Mouse (Mus musculus) heart, embryonic 12.5 days (tissue): ENCODE measurements at regions not wholly inside any gene's neighbourhood (a gene's known extent, or its start where the extent isn't known, plus 50 kb on each side); places are given as distances from the start of the nearest gene placed in this dataset.

Experiments
- ATAC-seq: fragments of 200-750 bp; cut with Nextera tagmentation; 2 replicates; pipeline ENCODE4 v1.8.0; 2017; ENCODE audit warnings: moderate TSS enrichment, moderate library complexity; ENCODE audit not compliant: insufficient number of reproducible peaks, low FRiP score
- H3K27ac ChIP-seq: fragments of 300-500 bp; sonication (generic); 2 replicates; pipeline ENCODE4 v1.5.1; 2016; ENCODE audit warnings: mild to moderate bottlenecking, moderate library complexity; ENCODE audit not compliant: poor library complexity, severe bottlenecking
- H3K27me3 ChIP-seq: fragments of 300-500 bp; sonication (generic); replicated peaks from 2 replicates; pipeline ENCODE4 v1.6.1; 2016; ENCODE audit warnings: mild to moderate bottlenecking, moderate library complexity
- H3K36me3 ChIP-seq: fragments of 300-500 bp; sonication (generic); 2 replicates; pipeline ENCODE4 v1.6.1; 2016; ENCODE audit warnings: mild to moderate bottlenecking, moderate library complexity
- H3K4me1 ChIP-seq: fragments of 300-500 bp; sonication (generic); replicated peaks from 2 replicates; pipeline ENCODE4 v1.6.1; 2016; ENCODE audit warnings: mild to moderate bottlenecking
- H3K4me2 ChIP-seq: fragments of 300-500 bp; sonication (generic); 2 replicates; pipeline ENCODE4 v1.6.1; 2016; ENCODE audit warnings: mild to moderate bottlenecking, moderate library complexity
- H3K4me3 ChIP-seq: fragments of 300-500 bp; sonication (generic); 2 replicates; pipeline ENCODE4 v1.5.1; 2016; ENCODE audit warnings: mild to moderate bottlenecking
- H3K9ac ChIP-seq: fragments of 300-500 bp; sonication (generic); 2 replicates; pipeline ENCODE4 v1.6.1; 2016; ENCODE audit warnings: mild to moderate bottlenecking, moderate library complexity
- H3K9me3 ChIP-seq: fragments of 300-500 bp; sonication (generic); replicated peaks from 2 replicates; pipeline ENCODE4 v1.6.1; 2016; ENCODE audit warnings: mild to moderate bottlenecking, moderate library complexity
- WGBS: fragments of 180-500 bp; shearing (Covaris S2); methylation state at CpG from one replicate; pipeline ENCODE4 v1.1.7; 2016; 5-methylcytosine and 5-hydroxymethylcytosine counted together

DNA sequence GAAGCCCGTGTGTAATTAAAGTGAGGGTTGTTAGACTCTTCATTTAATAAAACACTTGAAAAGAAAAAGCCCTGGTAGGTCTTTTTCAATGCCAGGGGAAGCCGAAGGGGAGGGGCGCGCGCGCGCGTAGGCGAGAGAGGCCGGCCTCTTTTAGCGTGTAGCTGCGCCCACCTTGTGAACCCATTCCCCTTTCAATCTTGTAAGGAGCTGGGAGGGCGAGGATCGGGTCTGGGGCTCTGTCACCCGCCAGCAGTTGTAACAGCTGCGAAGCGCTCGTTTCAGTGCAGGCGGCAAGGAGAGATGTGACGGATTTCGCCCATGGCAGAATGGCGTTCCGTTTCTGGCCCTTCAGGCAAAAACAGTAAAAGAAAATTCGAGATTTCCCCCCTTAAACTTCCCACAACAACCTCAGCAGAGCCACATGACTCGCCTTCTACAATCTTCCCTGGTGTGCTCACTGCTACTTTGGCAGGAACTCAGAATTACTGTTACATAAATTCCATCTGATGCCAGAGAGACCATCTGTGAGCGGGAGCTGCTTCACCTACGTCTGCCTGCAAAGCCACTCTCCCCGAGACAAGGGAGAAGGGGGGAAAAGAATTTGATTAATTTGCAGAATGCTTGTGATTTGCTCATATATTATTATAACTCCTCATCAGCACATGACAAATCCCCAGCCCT is 436.4 kb downstream of the Zfp536 start:
- Histone ChIP-seq H3K27me3 (peaks cover 44% of the 10 kb centered on the region), H3K27ac (no peak overlapping the region)
- WGBS, result 7% methylated on average over 28 of the region's 28 CpGs

GRCm38 (mm10) chr7:37337616-37338015 is 435.8 kb downstream of the Zfp536 start:
- Histone ChIP-seq H3K4me3 (0 out of 2 replicates have a peak overlapping the region, but pooled peaks have one; percentile 55), H3K9ac (no peak overlapping the region), H3K27ac (no peak overlapping the region), H3K4me1 (peaks cover 10% of the 10 kb centered on the region), H3K9me3 (no peaks in the 10 kb centered on the region), H3K4me2 (peak overlapping the region; percentile 88), H3K36me3 (no peaks in the 10 kb centered on the region), H3K27me3 (peaks cover 44% of the 10 kb centered on the region)
- ATAC-seq, result no peak
- 76% methylated on average over 11 of the region's 11 CpGs for WGBS

More for the DNA sequence above, 436.4 kb downstream of the Zfp536 start:
- Histone ChIP-seq H3K4me1 (peaks cover 10% of the 10 kb centered on the region), H3K9ac (peak overlapping the region; percentile 69), H3K4me3 (peak overlapping the region; percentile 55), H3K4me2 (peak overlapping the region; percentile 88), H3K36me3 (no peaks in the 10 kb centered on the region), H3K9me3 (no peaks in the 10 kb centered on the region)
- ATAC-seq, result no peak

GRCm38 (mm10) chr7:37338067-37338501 is 435.4 kb downstream of the Zfp536 start:
- H3K4me1 ChIP-seq, result peaks cover 15% of the 10 kb centered on the region
- H3K9ac ChIP-seq, result no peak overlapping the region
- H3K36me3 ChIP-seq, result no peaks in the 10 kb centered on the region
- WGBS, result 38% methylated on average over 11 of the region's 11 CpGs
- no peak overlapping the region for H3K4me3 ChIP-seq
- no peak for ATAC-seq
- peak overlapping the region; percentile 88 for H3K4me2 ChIP-seq
- H3K27ac ChIP-seq, result no peak overlapping the region
- no peaks in the 10 kb centered on the region for H3K9me3 ChIP-seq
- peaks cover 44% of the 10 kb centered on the region for H3K27me3 ChIP-seq

- Histone ChIP-seq H3K36me3 (no peaks in the 10 kb centered on the region), H3K9me3 (no peaks in the 10 kb centered on the region), H3K27me3 (peaks cover 62% of the 10 kb centered on the region), H3K4me2 (peak overlapping the region; percentile 82), H3K27ac (no peak overlapping the region), H3K4me1 (peaks cover 13% of the 10 kb centered on the region), H3K4me3 (peak overlapping the region; percentile 29), H3K9ac (peak overlapping the region; percentile 38; the same call in 1 of the 2 replicates)
- no peak for ATAC-seq
- 13% methylated on average over 11 of the region's 11 CpGs for WGBS
Observed at GRCm38 (mm10) chr7:37342613-37343012, 430.8 kb downstream of the Zfp536 start.

DNA sequence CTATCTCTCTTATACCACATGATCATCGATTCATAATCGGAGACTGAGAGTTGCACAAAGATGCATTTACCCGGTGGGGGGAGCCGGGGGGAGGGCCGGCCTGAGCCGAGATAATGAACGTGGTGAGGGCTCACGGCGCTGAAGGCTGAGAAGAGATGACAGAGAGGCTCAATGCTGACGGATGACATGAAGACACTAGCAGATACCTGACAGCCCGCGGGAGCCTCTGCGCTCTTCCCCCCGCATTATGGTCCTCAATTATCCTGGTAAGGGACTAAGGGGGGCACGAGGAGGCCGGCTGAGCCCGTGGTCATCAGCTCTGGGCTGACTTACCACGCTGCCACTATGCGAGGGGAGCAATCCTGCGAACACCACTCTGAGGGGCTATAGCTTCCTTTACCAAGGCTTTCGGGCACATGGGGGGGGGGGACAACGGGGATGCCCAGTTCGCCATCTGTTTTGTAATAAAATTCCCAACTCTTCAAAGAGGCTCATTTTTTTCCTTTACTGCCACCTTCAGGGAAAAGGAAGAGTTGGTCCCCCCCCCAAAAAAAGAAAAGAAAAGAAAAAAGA is 430.3 kb downstream of the Zfp536 start:
- Histone ChIP-seq H3K4me2 (peak overlapping the region; percentile 82), H3K9me3 (no peaks in the 10 kb centered on the region), H3K4me1 (peaks cover 11% of the 10 kb centered on the region), H3K27ac (no peak overlapping the region), H3K9ac (peak overlapping the region; percentile 38; the same call in 1 of the 2 replicates), H3K27me3 (peaks cover 61% of the 10 kb centered on the region), H3K4me3 (peak overlapping the region; percentile 29), H3K36me3 (no peaks in the 10 kb centered on the region)
- 14% methylated on average over 23 of the region's 23 CpGs for WGBS
- ATAC-seq, result no peak

GRCm38 (mm10) chr7:37343691-37344233 is 429.7 kb downstream of the Zfp536 start:
- Histone ChIP-seq H3K9ac (peak overlapping the region; percentile 28; the same call in 1 of the 2 replicates), H3K9me3 (no peaks in the 10 kb centered on the region), H3K4me3 (peak overlapping the region; percentile 29), H3K36me3 (no peaks in the 10 kb centered on the region), H3K4me1 (peaks cover 11% of the 10 kb centered on the region), H3K27ac (no peak overlapping the region), H3K4me2 (peak overlapping the region; percentile 82), H3K27me3 (peaks cover 63% of the 10 kb centered on the region)
- ATAC-seq, result no peak
- 44% methylated on average over 18 of the region's 18 CpGs for WGBS

DNA sequence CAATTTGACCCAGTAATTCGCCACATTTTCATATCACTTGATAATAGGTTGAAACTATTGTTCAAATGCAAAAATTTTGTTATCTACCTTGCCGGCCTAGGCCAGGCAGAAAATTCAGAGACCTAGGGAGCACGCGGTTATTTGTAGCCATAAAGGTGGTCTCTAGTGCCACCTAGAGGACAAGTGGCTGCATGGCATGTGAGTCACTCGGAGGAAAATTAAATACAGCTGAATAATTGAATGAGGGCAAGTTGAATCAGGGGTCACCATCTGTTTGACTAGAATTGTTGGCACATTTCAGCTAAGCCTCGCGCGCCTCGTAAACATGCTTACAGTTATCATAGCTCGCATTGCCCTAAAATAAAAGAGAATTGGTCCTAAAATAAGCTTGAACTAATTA is 427.4 kb downstream of the Zfp536 start:
- H3K4me1 ChIP-seq, result peaks cover 11% of the 10 kb centered on the region
- no peak overlapping the region for H3K4me3 ChIP-seq
- H3K27me3 ChIP-seq, result peaks cover 46% of the 10 kb centered on the region
- H3K9ac ChIP-seq, result no peak overlapping the region
- H3K9me3 ChIP-seq, result no peaks in the 10 kb centered on the region
- H3K4me2 ChIP-seq, result no peak overlapping the region
- WGBS, result 4% methylated on average over 10 of the region's 10 CpGs
- no peak overlapping the region for H3K27ac ChIP-seq
- no peaks in the 10 kb centered on the region for H3K36me3 ChIP-seq
- ATAC-seq, result no peak

- Histone ChIP-seq H3K9ac (peak overlapping the region; percentile 52; the same call in 1 of the 2 replicates), H3K4me1 (peaks cover 10% of the 10 kb centered on the region), H3K36me3 (no peaks in the 10 kb centered on the region), H3K4me2 (peak overlapping the region; percentile 46), H3K27me3 (no peaks in the 10 kb centered on the region; the same call in 1 of the 2 replicates), H3K4me3 (peak overlapping the region; percentile 13; the same call in 1 of the 2 replicates), H3K27ac (no peak overlapping the region), H3K9me3 (no peaks in the 10 kb centered on the region)
- ATAC-seq, result 0 out of 2 replicates have a peak, but pooled peaks have one; percentile 16
- WGBS, result 25% methylated on average over 20 of the region's 21 CpGs
Observed at GRCm38 (mm10) chr7:37357647-37358395, 415.6 kb downstream of the Zfp536 start.

- WGBS, result 63% methylated on average over 4 of the region's 4 CpGs
- ATAC-seq, result no peak
- peaks cover 11% of the 10 kb centered on the region for H3K4me1 ChIP-seq
- no peak overlapping the region for H3K4me2 ChIP-seq
- H3K9me3 ChIP-seq, result no peaks in the 10 kb centered on the region
- no peak overlapping the region for H3K27ac ChIP-seq
- no peak overlapping the region for H3K9ac ChIP-seq
- no peaks in the 10 kb centered on the region; the same call in 1 of the 2 replicates for H3K27me3 ChIP-seq
- H3K36me3 ChIP-seq, result no peaks in the 10 kb centered on the region
- H3K4me3 ChIP-seq, result no peak overlapping the region
Observed at GRCm38 (mm10) chr7:37358492-37358891, 414.9 kb downstream of the Zfp536 start.

GRCm38 (mm10) chr7:37359473-37359872 is 414.0 kb downstream of the Zfp536 start:
- ATAC-seq, result no peak
- H3K27me3 ChIP-seq, result no peaks in the 10 kb centered on the region; the same call in 1 of the 2 replicates
- WGBS, result 78% methylated on average over 8 of the region's 8 CpGs

DNA sequence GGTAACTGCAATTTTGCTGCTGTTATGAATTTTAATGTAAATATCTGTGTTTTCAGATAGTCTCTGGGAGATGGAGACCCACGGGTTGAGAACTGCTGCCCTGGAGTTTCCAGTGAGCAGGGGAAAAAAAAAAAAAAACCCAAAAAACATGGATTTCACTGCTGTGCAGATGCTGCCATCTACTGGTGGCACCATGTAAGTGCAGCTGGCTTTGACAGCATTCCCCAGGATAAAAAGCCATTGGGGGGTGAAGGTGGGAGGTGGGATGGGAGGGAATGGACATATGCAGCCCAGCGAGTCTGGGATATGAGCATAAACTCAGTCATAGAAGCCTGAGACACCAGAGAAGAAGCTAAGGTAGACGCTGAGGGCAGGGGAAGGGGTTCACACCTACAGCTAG is 413.3 kb downstream of the Zfp536 start:
- no peaks in the 10 kb centered on the region for H3K36me3 ChIP-seq
- peaks cover 15% of the 10 kb centered on the region for H3K4me1 ChIP-seq
- H3K27me3 ChIP-seq, result no peaks in the 10 kb centered on the region; the same call in 1 of the 2 replicates
- no peak overlapping the region for H3K27ac ChIP-seq
- H3K4me3 ChIP-seq, result no peak overlapping the region
- no peak overlapping the region for H3K4me2 ChIP-seq
- H3K9ac ChIP-seq, result no peak overlapping the region
- ATAC-seq, result no peak
- H3K9me3 ChIP-seq, result no peaks in the 10 kb centered on the region
- WGBS, result 14% methylated on average over 3 of the region's 3 CpGs

More at GRCm38 (mm10) chr7:37359473-37359872, 414.0 kb downstream of the Zfp536 start:
- Histone ChIP-seq H3K4me1 (peaks cover 15% of the 10 kb centered on the region), H3K36me3 (no peaks in the 10 kb centered on the region), H3K9me3 (no peaks in the 10 kb centered on the region), H3K4me2 (no peak overlapping the region), H3K27ac (no peak overlapping the region), H3K9ac (no peak overlapping the region), H3K4me3 (no peak overlapping the region)
